Mouse (Mus musculus): ENCODE results near the gene Tmem161a.
"Not testable (repeated sequence)": the region's sequence is repeated elsewhere in the genome, so short reads cannot be mapped to it uniquely, and the experiment has no call there.

Gene Tmem161a

GRCm38 (mm10) chr8:70210538-70210937, 38.4 kb downstream of the Tmem161a start:
- DNase-seq (ENCODE audit: low spot score in 2 of 2) = no peak

DNA sequence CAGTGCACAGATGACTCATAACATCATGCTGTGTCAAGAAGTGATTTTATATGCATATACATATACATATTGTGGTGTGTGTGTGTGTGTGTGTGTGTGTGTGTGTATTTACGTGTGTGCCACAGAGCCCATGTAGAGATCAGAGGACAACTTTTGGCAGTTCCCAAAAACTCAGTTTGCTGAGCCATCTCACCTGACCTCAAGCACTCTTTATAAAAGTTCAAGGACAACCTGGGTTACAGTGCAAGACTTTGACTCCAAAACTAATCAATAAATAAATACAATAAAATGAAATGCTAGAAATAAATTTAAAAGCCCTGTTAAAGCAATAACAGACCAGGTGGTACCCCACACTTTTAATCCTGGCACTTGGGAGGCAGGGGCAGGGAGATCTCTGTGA, 39.1 kb downstream of the Tmem161a start:
- no peak for DNase-seq (ENCODE audit: low spot score in 2 of 2)

DNA sequence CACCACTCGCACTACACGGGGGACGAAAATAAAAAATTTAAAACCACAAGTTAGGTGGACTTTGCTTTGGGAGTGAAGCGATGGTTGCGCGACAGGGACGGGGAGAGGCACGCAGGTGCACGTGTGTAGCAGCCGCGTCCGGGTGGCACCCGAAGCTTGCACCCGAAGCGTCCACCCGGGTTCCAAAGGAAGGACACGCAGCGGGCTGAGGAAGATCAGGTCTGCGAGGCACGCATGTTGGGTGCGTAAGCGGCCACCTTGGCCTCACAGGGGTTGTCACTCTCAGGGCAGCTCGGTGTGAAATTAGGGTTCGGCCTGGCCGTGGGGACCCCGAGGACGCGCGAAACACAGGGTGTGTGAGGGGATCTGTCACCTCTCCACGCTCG, 39.6 kb downstream of the Tmem161a start:
- DNase-seq (ENCODE audit: low spot score in 2 of 2) = no peak

GRCm38 (mm10) chr8:70212112-70213055, 40.2 kb downstream of the Tmem161a start, which contains the start of gene Slc25a42:
Gene Slc25a42 (minus strand): TSS chr8:70212305.
- peak; percentile 99 for DNase-seq (ENCODE audit: low spot score in 2 of 2)

- no peak for DNase-seq (ENCODE audit: low spot score in 2 of 2)
Observed at GRCm38 (mm10) chr8:70214411-70214810, 42.3 kb downstream of the Tmem161a start.

DNA sequence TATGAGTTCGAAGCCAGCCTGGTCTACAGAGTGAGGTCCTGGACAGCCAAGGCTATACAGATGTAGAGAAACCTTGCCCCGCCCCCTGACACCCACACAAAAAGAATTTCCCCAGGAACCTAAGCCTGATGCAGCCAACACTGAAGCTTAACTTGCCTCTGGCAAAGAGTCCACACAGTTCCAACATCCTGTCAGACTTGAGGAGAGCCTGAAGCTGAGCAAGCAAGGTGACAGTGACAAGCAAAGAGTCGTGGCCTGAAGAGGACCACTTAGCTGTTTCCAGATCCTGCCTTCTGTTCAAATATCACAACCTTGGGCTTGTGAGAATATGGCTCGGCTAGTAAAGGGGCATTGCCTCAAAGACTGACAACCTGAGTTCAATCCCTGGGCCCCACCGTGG, 42.9 kb downstream of the Tmem161a start:
- DNase-seq (ENCODE audit: low spot score in 2 of 2) = no peak

GRCm38 (mm10) chr8:70216161-70216560, 44.0 kb downstream of the Tmem161a start:
- DNase-seq (ENCODE audit: low spot score in 2 of 2) = not testable (repeated sequence)

GRCm38 (mm10) chr8:70216566-70216965, 44.4 kb downstream of the Tmem161a start:
- peak; percentile 82 to 87 for DNase-seq (ENCODE audit: low spot score in 2 of 2)

- DNase-seq (ENCODE audit: low spot score in 2 of 2) = no peak
Observed at GRCm38 (mm10) chr8:70217441-70217840, 45.3 kb downstream of the Tmem161a start.

DNA sequence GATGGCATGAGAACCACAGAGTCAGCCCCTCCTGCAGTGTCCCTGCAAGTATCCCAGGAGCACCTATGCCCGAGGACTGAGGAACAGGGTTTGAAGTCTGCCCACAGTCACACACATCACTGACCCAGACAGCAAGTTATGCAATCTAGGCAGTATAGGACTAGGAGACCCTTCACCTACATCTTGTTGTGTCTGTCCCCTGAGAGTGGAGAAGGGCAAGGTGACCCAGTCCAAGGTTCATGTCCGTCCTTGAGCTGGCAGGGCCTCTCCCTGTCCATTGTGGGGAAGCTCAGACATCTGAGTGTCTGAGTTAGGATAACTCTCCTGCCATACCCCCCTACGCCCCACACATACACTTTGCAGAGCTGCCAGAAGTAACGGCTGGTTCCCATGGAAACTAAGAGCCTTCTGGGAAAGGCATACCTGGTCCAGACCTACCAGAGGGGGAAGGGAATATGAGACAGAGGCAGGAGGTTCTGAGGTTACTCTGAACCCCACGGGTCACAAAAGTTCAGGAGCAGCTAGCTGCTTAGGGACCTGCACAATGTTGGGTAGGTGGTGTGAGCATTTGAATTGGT, 47.0 kb downstream of the Tmem161a start:
- DNase-seq (ENCODE audit: low spot score in 2 of 2) = no peak

DNA sequence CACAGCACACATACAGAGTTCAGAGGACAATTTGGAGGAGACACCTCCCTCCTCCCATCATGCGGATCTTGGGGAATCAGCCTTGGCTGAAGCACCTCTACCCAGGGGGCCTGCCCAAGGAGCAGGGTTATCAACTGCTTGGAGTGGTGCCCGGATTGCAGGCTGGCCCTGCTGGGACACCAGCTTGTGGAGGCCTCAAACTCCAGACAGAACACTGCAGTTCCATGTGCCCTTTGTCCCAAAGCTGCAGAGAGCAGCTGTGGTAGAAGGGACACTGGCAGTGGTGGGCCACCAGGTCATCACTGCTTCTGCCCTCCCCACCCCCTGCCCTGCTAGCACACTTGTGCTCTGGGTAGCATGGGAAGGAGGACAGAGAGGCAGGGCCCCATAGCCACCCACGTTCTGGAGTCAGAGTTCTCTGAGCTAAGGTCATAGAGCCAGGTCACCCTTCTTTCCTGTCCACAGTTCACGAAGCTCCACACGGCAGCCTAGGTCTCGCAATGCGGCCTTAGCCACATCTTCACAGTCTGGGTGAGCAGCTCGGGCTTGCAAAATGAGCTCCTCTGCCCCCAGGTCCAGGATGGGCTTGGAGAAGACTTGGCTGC, 48.2 kb downstream of the Tmem161a start:
- DNase-seq (ENCODE audit: low spot score in 2 of 2) = peak in 1 of 2 experiments; percentile 51

GRCm38 (mm10) chr8:70220911-70221310, 48.8 kb downstream of the Tmem161a start:
- peak in 1 of 2 experiments; percentile 48 for DNase-seq (ENCODE audit: low spot score in 2 of 2)

DNA sequence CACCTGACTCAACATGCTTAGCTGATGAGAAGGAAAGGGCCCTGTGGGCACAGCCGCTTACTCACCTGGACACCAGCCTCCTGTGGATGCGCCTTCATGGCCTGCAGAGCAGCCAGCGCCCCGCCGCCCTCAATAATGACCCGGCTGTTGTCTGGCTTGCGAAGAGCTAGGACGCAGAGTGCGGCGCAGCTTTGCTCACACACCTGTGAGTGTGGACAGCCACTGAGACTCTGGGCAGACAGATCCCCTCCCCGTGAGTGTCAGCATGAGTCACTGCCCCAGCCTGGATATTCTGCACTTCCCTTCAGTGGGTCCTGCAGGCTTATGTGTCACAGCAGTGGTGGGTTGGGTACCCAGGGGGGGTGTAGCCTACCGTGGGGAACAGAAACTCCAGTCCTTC, 49.9 kb downstream of the Tmem161a start:
- no peak for DNase-seq (ENCODE audit: low spot score in 2 of 2)

GRCm38 (mm10) chr8:70223341-70223740, 51.2 kb downstream of the Tmem161a start:
- no peak for DNase-seq (ENCODE audit: low spot score in 2 of 2)

DNA sequence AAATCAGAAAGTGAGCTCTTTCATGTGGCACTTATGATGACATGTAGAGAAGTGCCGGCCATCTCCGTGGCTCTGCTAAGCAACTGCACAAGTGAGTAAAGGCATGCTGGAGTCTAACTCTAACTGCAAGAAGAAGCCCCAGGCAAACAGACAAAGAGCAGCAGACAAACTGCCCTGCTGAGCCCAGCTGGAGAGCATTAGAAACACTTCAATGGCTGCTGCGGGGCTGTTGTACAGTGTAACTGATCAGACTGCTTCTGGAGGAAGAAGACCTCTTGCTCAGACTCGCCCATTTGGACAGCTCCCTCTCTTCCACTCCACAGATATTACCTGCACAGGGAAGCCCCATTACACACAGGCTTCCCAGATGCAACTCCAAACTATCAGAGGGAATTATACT, 55.8 kb downstream of the Tmem161a start:
- DNase-seq (ENCODE audit: low spot score in 2 of 2) = no peak

GRCm38 (mm10) chr8:70230837-70231236, 58.7 kb downstream of the Tmem161a start:
- no peak for DNase-seq (ENCODE audit: low spot score in 2 of 2)

All from heart, adult 9 months (tissue).